Mouse (Mus musculus) CH12.LX (cell line): Measurements from ENCODE around the gene Igsf8. TPM values are rescaled to one million over a fixed set of nuclear protein-coding genes. Genes with fewer than 3 reads are reported as not detected.

Experiments used
- DNase-seq: peaks from one replicate; pipeline ENCODE4 v3.0.0-alpha.2; 2013; ENCODE audit errors: extremely low read depth
- H3K27ac ChIP-seq: 2 replicates; pipeline ENCODE4 v1.5.1; 2012; ENCODE audit warnings: low read depth, mild to moderate bottlenecking, control low read depth, moderate library complexity; ENCODE audit not compliant: insufficient read depth
- H3K27me3 ChIP-seq: replicated peaks from 2 replicates; pipeline ENCODE3; 2012; ENCODE audit warnings: inconsistent platforms
- H3K36me3 ChIP-seq, 2 experiments: replicated peaks in 1 of 2; 2 replicates each; pipeline versions ENCODE3 to v1.6.1; 2012; ENCODE audit warnings: inconsistent platforms in 1 of 2, low read length in 1 of 2, mild to moderate bottlenecking in 1 of 2, mixed read lengths in 1 of 2, moderate library complexity in 1 of 2; ENCODE audit not compliant: control insufficient read depth in 1 of 2, insufficient read depth in 1 of 2
- H3K4me1 ChIP-seq, 2 experiments: 2 replicates each; pipeline ENCODE4 v1.6.1; 2012; ENCODE audit warnings: inconsistent platforms in 1 of 2, moderate library complexity in 1 of 2; ENCODE audit not compliant: insufficient read depth in 2 of 2, control insufficient read depth in 1 of 2
- H3K4me2 ChIP-seq: 2 replicates; pipeline ENCODE4 v1.6.1; 2012; ENCODE audit warnings: low read depth, mild to moderate bottlenecking, control low read depth; ENCODE audit not compliant: poor library complexity, insufficient read depth, severe bottlenecking
- H3K4me3 ChIP-seq, 3 experiments: fragments of 150-350 bp in 1 of 3; sonication (generic) in 1 of 3; replicated peaks in 1 of 3; 2 replicates each; pipeline versions ENCODE3 to v1.5.1; 2011 to 2012; ENCODE audit warnings: low read depth in 2 of 3, low read length in 2 of 3, mild to moderate bottlenecking in 2 of 3, moderate library complexity in 2 of 3, control low read depth in 1 of 3, improper control_type of control experiment in 1 of 3, inconsistent platforms in 1 of 3, mixed read lengths in 1 of 3; ENCODE audit not compliant: poor library complexity in 1 of 3
- H3K79me2 ChIP-seq: replicated peaks from 2 replicates; pipeline ENCODE4 v1.6.1; 2012; ENCODE audit warnings: mild to moderate bottlenecking, moderate library complexity; ENCODE audit not compliant: control insufficient read depth, poor library complexity, insufficient read depth, severe bottlenecking; ENCODE audit errors: extremely low read depth
- H3K9ac ChIP-seq: 2 replicates; pipeline ENCODE4 v1.6.1; 2012; ENCODE audit warnings: low read depth, mild to moderate bottlenecking, control low read depth, moderate library complexity; ENCODE audit not compliant: insufficient read depth
- H3K9me3 ChIP-seq: replicated peaks from 2 replicates; pipeline ENCODE3; 2012; ENCODE audit warnings: low read length, inconsistent platforms, mixed read lengths
- BHLHE40 ChIP-seq: IDR thresholded peaks from 2 replicates; pipeline ENCODE4 v1.6.1; 2011; ENCODE audit warnings: mild to moderate bottlenecking, low read depth, low read length, improper control_type of control experiment
- CHD1 ChIP-seq: IDR thresholded peaks from 2 replicates; pipeline ENCODE4 v1.6.1; 2012; ENCODE audit warnings: low read depth, low read length, improper control_type of control experiment, inconsistent platforms
- CHD2 ChIP-seq: IDR thresholded peaks from 2 replicates; pipeline ENCODE4 v1.6.1; 2011; ENCODE audit warnings: low read length, improper control_type of control experiment
- ETS1 ChIP-seq: conservative IDR thresholded peaks from 2 replicates; pipeline ENCODE4 v1.6.1; 2012; ENCODE audit warnings: low read depth, mild to moderate bottlenecking, inconsistent platforms, low read length, improper control_type of control experiment, moderate library complexity
- HCFC1 ChIP-seq: IDR thresholded peaks from 2 replicates; pipeline ENCODE4 v1.6.1; 2012; ENCODE audit warnings: low read depth, mild to moderate bottlenecking, inconsistent platforms, low read length, improper control_type of control experiment
- MAFK ChIP-seq: IDR thresholded peaks from 2 replicates; pipeline ENCODE4 v1.6.1; 2011; ENCODE audit warnings: low read length, improper control_type of control experiment; ENCODE audit not compliant: insufficient replicate concordance
- MAX ChIP-seq: IDR thresholded peaks from 2 replicates; pipeline ENCODE4 v1.6.1; 2011; ENCODE audit warnings: low read length, improper control_type of control experiment
- MAZ ChIP-seq: IDR thresholded peaks from 2 replicates; pipeline ENCODE4 v1.6.1; 2012; ENCODE audit warnings: low read depth, mild to moderate bottlenecking, inconsistent platforms, low read length, improper control_type of control experiment, moderate library complexity
- MXI1 ChIP-seq: IDR thresholded peaks from 2 replicates; pipeline ENCODE4 v1.6.1; 2011; ENCODE audit warnings: mild to moderate bottlenecking, low read depth, low read length, improper control_type of control experiment
- NRF1 ChIP-seq: IDR thresholded peaks from 2 replicates; pipeline ENCODE4 v1.6.1; 2014; ENCODE audit warnings: low read depth, mild to moderate bottlenecking, inconsistent platforms, low read length, improper control_type of control experiment, moderate library complexity
- RAD21 ChIP-seq: IDR thresholded peaks from 2 replicates; pipeline ENCODE4 v1.6.1; 2011; ENCODE audit warnings: low read depth, mild to moderate bottlenecking, low read length, improper control_type of control experiment, moderate library complexity
- SIN3A ChIP-seq: IDR thresholded peaks from 2 replicates; pipeline ENCODE4 v1.6.1; 2012; ENCODE audit warnings: low read length, improper control_type of control experiment, inconsistent platforms
- TBP ChIP-seq: conservative IDR thresholded peaks from 2 replicates; pipeline ENCODE4 v1.6.1; 2011; ENCODE audit warnings: low read depth, low read length, improper control_type of control experiment
- TCF12 ChIP-seq: IDR thresholded peaks from 2 replicates; pipeline ENCODE4 v1.6.1; 2014; ENCODE audit warnings: low read depth, mild to moderate bottlenecking, inconsistent platforms, low read length, improper control_type of control experiment
- UBTF ChIP-seq: IDR thresholded peaks from 2 replicates; pipeline ENCODE4 v1.6.1; 2012; ENCODE audit warnings: low read depth, mild to moderate bottlenecking, inconsistent platforms, low read length, improper control_type of control experiment, moderate library complexity
- ZKSCAN1 ChIP-seq: IDR thresholded peaks from 2 replicates; pipeline ENCODE4 v1.6.1; 2012; ENCODE audit warnings: low read depth, inconsistent platforms, low read length, improper control_type of control experiment, borderline replicate concordance
- ZNF384 ChIP-seq: IDR thresholded peaks from 2 replicates; pipeline ENCODE4 v1.6.1; 2012; ENCODE audit warnings: low read depth, low read length, improper control_type of control experiment, inconsistent platforms
- dilution Hi-C: fragments of 300-500 bp; cut with MboI; formaldehyde crosslinking; loops from 2 replicates; pipeline ENCODE4 v1.14.3; 2020; ENCODE audit warnings: low sequenced_read_pairs; ENCODE audit not compliant: extremely low pct_unique_long_range_greater_than_20kb, extremely low pct_ligation_motif_present
- in situ Hi-C: fragments of 300-500 bp; cut with MboI; formaldehyde crosslinking; loops from 3 replicates; pipeline ENCODE4 v1.14.3; 2019; ENCODE audit warnings: low sequenced_read_pairs, low pct_ligation_motif_present, low pct_unique_long_range_greater_than_20kb, mixed read lengths
- polyA plus RNA-seq: library from polyadenylated mRNA; unstranded; fragments of >175 nt; gene quantifications from 2 replicates; pipeline ENCODE4 v1.2.1, GENCODE M21; 2012; ENCODE audit warnings: low read depth; ENCODE audit not compliant: insufficient read length
- total RNA-seq, 2 experiments: library from RNA; depleted of rRNA; stranded (reverse); fragments of 300-350 nt in 1 of 2; fragments of >200 nt in 1 of 2; gene quantifications; 2 replicates each; pipeline ENCODE4 v1.2.3; 2012 to 2014

Gene Igsf8
- total and polyA plus RNA-seq, 3 experiments, result 7.4 to 37.0 (median 25.9) TPM

- H3K4me1 ChIP-seq, result peaks cover 8 to 17% of the 10 kb centered on the region in 2 experiments
- H3K27ac ChIP-seq, result no peak overlapping the region
- dilution Hi-C loops (no loop called here), in situ Hi-C loops (no loop called here)
- H3K36me3 ChIP-seq, result no peaks in the 10 kb centered on the region
- H3K9me3 ChIP-seq, result no peaks in the 10 kb centered on the region
- no peaks in the 10 kb centered on the region for H3K79me2 ChIP-seq
- H3K4me2 ChIP-seq, result no peak overlapping the region
- no peak overlapping the region for H3K9ac ChIP-seq
- TF ChIP-seq ZNF384 (no peak), MXI1 (no peak), ETS1 (no peak), MAX (no peak), CHD1 (no peak), SIN3A (no peak), ZKSCAN1 (no peak), RAD21 (no peak), BHLHE40 (no peak), TBP (no peak), MAFK (no peak), NRF1 (no peak), CHD2 (no peak), MAZ (no peak)
- H3K27me3 ChIP-seq, result peaks cover 42% of the 10 kb centered on the region
- no peak for DNase-seq
- no peak overlapping the region for H3K4me3 ChIP-seq
Observed at GRCm38 (mm10) chr1:172352453-172352852, 91.0 kb downstream of the Igsf8 start.

DNA sequence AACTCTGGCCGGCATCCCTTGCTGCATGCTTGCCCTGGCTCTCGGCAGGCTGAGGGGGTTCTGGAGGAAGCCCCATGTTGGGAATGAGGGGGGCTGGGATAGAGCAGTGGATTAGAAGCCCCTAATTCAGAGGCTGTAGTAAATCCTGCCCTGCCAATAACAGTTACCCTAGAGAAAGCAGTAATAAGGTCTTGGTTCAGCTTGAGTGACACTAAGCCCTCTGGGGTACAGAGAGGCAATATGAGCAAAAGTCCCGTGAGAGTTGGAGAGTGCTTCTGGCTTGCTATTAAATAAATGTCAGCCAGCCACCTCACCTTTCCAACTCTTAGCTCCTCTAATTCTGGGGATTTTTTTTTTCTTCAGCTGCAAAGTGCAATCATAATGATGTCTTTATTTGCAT lies 93.9 kb downstream of the Igsf8 start:
- dilution Hi-C loops, result no loop called here
- in situ Hi-C loops, result no loop called here
- H3K4me3 ChIP-seq, result no peak overlapping the region
- peaks cover 4 to 16% of the 10 kb centered on the region in 2 experiments for H3K4me1 ChIP-seq
- DNase-seq, result no peak
- no peak overlapping the region for H3K27ac ChIP-seq
- no peaks in the 10 kb centered on the region for H3K79me2 ChIP-seq
- H3K36me3 ChIP-seq, result no peaks in the 10 kb centered on the region
- H3K27me3 ChIP-seq, result peaks cover 32% of the 10 kb centered on the region
- H3K9me3 ChIP-seq, result no peaks in the 10 kb centered on the region
- H3K4me2 ChIP-seq, result no peak overlapping the region
- TF ChIP-seq ETS1 (no peak), HCFC1 (no peak), TBP (no peak), TCF12 (no peak), UBTF (no peak)
- H3K9ac ChIP-seq, result no peak overlapping the region
